Mouse (Mus musculus) kidney, embryonic 16.5 days (tissue): Measurements from ENCODE around the gene Maml3. TPM values are rescaled to one million over a fixed set of nuclear protein-coding genes. Genes with fewer than 3 reads are reported as not detected.

Experiments
- ATAC-seq: fragments of 200-750 bp; cut with Nextera tagmentation; 2 replicates; pipeline ENCODE4 v1.8.0; 2017; ENCODE audit warnings: moderate TSS enrichment; ENCODE audit not compliant: low FRiP score, low TSS enrichment
- H3K27ac ChIP-seq: fragments of 300-500 bp; sonication (generic); 2 replicates; pipeline ENCODE4 v1.5.1; 2014; ENCODE audit warnings: low read length
- H3K27me3 ChIP-seq: fragments of 300-500 bp; sonication (generic); 2 replicates; pipeline ENCODE4 v1.6.1; 2014; ENCODE audit warnings: low read length, control low read depth, mixed read lengths; ENCODE audit not compliant: insufficient read depth
- H3K36me3 ChIP-seq: fragments of 300-500 bp; sonication (generic); 2 replicates; pipeline ENCODE4 v1.6.1; 2014; ENCODE audit warnings: low read length, control low read depth, mixed read lengths; ENCODE audit not compliant: insufficient read depth
- H3K4me1 ChIP-seq: fragments of 300-500 bp; sonication (generic); 2 replicates; pipeline ENCODE4 v1.6.1; 2014; ENCODE audit warnings: low read length, control low read depth, mixed read lengths; ENCODE audit not compliant: insufficient read depth
- H3K4me2 ChIP-seq: fragments of 300-500 bp; sonication (generic); replicated peaks from 2 replicates; pipeline ENCODE4 v1.6.1; 2014; ENCODE audit warnings: low read depth, low read length
- H3K4me3 ChIP-seq: fragments of 300-500 bp; sonication (generic); 2 replicates; pipeline ENCODE4 v1.5.1; 2014; ENCODE audit warnings: mild to moderate bottlenecking, low read length
- H3K9ac ChIP-seq: fragments of 300-500 bp; sonication (generic); replicated peaks from 2 replicates; pipeline ENCODE4 v1.6.1; 2014; ENCODE audit warnings: low read length
- H3K9me3 ChIP-seq: fragments of 300-500 bp; sonication (generic); 2 replicates; pipeline ENCODE4 v1.6.1; 2016; ENCODE audit warnings: low read length, control low read depth
- WGBS: fragments of 180-500 bp; shearing (Covaris S2); extraction: QIAGEN DNeasy Blood & Tissue Kit; methylation state at CpG from one replicate; pipeline ENCODE4 v1.1.7; 2014; 5-methylcytosine and 5-hydroxymethylcytosine counted together
- polyA plus RNA-seq: library from polyadenylated mRNA; unstranded; fragments of >200 nt; fragmentation: Nextera tagmentation; extraction: Ambion mirVana; gene quantifications from 2 replicates; pipeline ENCODE4 v1.2.1, GENCODE M21; 2015

Maml3 gene
- polyA plus RNA-seq, 1 experiment from 2014 or later: 6.7 TPM

DNA sequence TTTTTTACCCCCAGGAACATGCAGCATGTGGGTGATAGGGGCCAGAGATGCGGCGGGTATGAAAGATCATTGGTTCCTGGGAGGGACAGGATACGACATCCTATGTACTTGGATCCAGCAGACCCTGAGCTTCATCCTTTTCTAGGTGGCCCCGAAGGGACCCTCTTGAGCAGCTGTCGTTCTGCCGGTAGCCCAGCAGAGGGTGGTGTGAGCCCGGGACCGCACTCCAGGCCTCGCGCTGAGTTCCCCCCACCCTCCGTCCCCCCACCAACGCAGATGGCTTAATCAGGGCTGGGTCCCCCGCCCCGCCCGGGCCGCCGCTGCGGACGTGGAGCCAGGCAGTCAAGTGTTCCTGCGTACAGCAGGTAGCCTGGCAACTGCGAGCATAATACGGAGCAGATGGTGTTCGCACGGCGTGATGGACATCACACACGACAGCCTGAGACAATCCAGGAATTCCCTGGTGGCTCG lies 403.6 kb downstream of the Maml3 start:
- Histone ChIP-seq H3K27me3 (no peaks in the 10 kb centered on the region), H3K36me3 (0 out of 2 replicates have a peak, but pooled peaks cover 3% of the 10 kb centered on the region), H3K4me3 (peak overlapping the region; percentile 47), H3K27ac (peak overlapping the region; percentile 53), H3K4me1 (peaks cover 34% of the 10 kb centered on the region), H3K9me3 (no peaks in the 10 kb centered on the region), H3K4me2 (peak overlapping the region; percentile 81), H3K9ac (peak overlapping the region; percentile 71)
- WGBS: 0% methylated on average over 24 of the region's 27 CpGs
- ATAC-seq: peak; percentile 92

DNA sequence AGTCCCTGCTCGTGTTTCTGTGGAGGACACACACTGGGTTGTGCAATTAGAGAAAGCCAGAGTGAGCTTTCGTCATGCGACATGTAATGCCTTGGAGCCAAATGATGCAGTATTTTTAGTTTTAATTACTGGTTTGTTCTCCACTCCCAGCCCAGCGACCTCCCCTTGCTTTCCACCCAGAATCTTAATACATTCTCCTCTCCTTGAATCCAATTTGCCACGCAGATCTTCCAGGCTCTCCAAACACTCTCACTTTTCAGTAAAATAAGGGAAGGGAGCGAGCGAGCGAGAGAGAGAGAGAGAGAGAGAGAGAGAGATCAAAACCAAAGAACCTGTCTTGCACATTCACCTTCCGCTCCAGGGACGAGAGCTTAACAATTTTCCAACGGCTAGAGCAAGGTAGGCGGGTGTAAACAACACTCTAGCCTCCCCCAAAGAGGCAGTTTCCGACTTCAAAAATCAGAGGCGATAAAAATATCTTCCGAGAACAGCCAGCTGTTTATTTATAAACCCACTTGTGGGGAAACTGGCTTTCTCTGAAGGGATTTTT lies 404.1 kb downstream of the Maml3 start:
- 15% methylated on average over 15 of the region's 15 CpGs for WGBS

DNA sequence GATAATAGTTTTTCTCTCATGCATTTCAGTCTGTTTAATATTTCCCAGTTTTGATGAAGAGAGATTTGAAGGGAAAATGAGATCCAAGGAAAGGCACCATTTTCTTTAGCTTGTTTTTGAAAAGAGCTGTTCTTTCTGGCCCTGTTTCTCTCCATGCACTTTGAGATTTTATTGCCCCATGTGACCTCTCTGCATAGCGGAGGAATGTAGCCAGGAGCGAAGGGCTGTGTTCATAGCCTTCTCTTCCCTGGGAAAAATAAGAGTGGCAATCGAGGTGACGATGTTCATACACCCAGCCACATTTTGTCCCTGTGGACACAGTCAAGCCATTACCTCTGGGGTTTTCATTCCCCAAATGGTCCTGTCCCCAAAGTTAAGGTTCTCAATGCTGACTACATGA lies 404.8 kb downstream of the Maml3 start:
- no peak overlapping the region for H3K4me2 ChIP-seq
- no peak overlapping the region for H3K27ac ChIP-seq
- peaks cover 34% of the 10 kb centered on the region for H3K4me1 ChIP-seq
- no peaks in the 10 kb centered on the region for H3K27me3 ChIP-seq
- 0 out of 2 replicates have a peak overlapping the region, but pooled peaks have one; percentile 71 for H3K9ac ChIP-seq
- WGBS: 38% methylated on average over 4 of the region's 4 CpGs
- no peak for ATAC-seq
- no peaks in the 10 kb centered on the region for H3K9me3 ChIP-seq
- H3K36me3 ChIP-seq: 0 out of 2 replicates have a peak, but pooled peaks cover 3% of the 10 kb centered on the region
- no peak overlapping the region for H3K4me3 ChIP-seq

More for the DNA sequence above, 404.1 kb downstream of the Maml3 start:
- Histone ChIP-seq H3K27me3 (no peaks in the 10 kb centered on the region), H3K4me2 (peak overlapping the region; percentile 81), H3K36me3 (0 out of 2 replicates have a peak, but pooled peaks cover 3% of the 10 kb centered on the region), H3K27ac (peak overlapping the region; percentile 53), H3K4me3 (peak overlapping the region; percentile 47), H3K9me3 (no peaks in the 10 kb centered on the region), H3K9ac (peak overlapping the region; percentile 71), H3K4me1 (peaks cover 34% of the 10 kb centered on the region)
- no peak for ATAC-seq

DNA sequence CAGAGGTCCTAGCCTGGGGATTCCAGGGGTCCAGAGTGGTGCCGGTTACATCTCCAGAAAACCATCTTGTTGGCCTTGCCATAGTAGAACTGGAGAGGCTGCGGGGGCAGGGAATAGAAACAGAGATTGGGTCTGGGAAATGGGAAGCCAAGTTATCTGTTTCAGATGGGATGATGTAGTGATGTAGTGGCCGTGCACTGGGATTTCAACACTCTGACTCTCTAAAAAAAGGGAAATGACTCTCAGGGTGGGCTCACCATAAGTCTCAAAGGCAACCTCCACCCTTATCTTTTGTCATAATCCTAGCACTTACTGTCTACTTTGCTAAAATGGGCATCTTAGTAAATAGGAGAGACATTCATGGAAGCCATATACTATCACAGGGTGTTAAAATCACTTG lies 406.9 kb downstream of the Maml3 start:
- 86% methylated on average over 3 of the region's 3 CpGs for WGBS
- ATAC-seq: no peak
- Histone ChIP-seq H3K9ac (no peak overlapping the region), H3K4me1 (peaks cover 28% of the 10 kb centered on the region), H3K27me3 (no peaks in the 10 kb centered on the region), H3K36me3 (0 out of 2 replicates have a peak, but pooled peaks cover 3% of the 10 kb centered on the region), H3K9me3 (no peaks in the 10 kb centered on the region), H3K4me2 (no peak overlapping the region), H3K27ac (no peak overlapping the region), H3K4me3 (no peak overlapping the region)

DNA sequence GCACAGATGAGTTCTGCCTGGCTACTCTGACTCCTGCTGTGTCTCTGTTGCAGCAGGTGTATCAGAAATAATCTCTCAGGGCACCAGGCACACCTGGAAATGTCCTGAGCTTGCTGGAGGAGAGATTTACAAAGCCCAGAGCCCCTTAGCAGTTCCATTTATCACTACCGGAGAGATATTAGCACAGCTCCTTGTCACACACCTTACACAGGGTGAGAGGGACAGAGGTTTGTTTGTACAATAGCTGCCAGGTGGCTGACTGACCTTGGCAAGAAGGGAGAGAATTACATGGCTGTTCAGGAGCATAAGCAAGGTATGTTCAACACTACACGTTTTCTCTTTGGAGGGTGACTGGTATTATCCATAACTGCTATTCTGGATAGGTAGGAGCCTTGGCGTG lies 409.2 kb downstream of the Maml3 start:
- H3K36me3 ChIP-seq: peaks cover 16% of the 10 kb centered on the region
- no peak overlapping the region for H3K9ac ChIP-seq
- no peak overlapping the region for H3K4me2 ChIP-seq
- H3K4me1 ChIP-seq: peaks cover 12% of the 10 kb centered on the region
- ATAC-seq: no peak
- 85% methylated on average over 3 of the region's 3 CpGs for WGBS
- no peak overlapping the region for H3K4me3 ChIP-seq
- peaks cover 4% of the 10 kb centered on the region; the same call in 1 of the 2 replicates for H3K9me3 ChIP-seq
- H3K27ac ChIP-seq: no peak overlapping the region
- no peaks in the 10 kb centered on the region for H3K27me3 ChIP-seq

DNA sequence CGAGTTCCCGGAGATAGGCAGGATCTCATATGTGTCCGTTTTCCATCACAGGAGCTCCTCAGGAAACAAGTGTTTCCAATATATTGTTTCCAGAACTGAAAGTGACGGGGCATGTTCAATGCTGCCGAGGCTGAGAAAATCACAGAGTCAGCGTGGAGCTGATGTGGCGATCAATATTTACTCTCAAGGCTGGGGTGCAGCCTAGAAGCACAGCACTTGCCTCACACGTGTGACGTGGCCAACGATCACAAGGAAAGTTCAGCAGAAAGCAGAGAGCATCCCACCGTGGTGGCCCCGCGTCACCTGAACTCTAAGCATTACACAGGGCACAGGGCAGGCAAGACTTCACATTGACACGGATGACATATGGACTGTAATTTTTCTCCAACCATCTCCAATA lies 410.3 kb downstream of the Maml3 start:
- ATAC-seq: no peak
- H3K36me3 ChIP-seq: peaks cover 28% of the 10 kb centered on the region
- H3K27ac ChIP-seq: no peak overlapping the region
- no peak overlapping the region for H3K4me2 ChIP-seq
- H3K9me3 ChIP-seq: peaks cover 4% of the 10 kb centered on the region; the same call in 1 of the 2 replicates
- no peak overlapping the region for H3K9ac ChIP-seq
- no peak overlapping the region for H3K4me3 ChIP-seq
- WGBS: 90% methylated on average over 14 of the region's 14 CpGs
- H3K4me1 ChIP-seq: peaks cover under 1% of the 10 kb centered on the region; the same call in 1 of the 2 replicates
- no peaks in the 10 kb centered on the region for H3K27me3 ChIP-seq

DNA sequence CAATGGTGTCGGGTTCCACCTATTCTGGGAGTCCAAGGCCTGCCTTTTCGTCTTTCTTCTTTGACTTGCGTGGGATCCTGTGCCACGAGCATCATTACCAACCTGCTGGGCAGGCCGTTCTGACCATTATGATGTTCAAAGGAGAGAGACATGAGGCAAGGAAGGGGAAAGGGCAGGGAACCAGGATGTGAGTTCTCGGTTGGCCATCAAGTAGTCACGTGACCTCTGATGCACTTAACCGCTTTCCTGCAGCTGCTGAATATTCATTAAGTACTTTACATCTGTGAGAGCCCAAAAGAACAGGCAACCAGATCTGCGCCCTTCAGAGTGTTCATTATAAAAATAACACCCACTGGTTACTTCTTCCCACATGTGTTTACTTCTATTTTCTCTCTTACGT lies 411.7 kb downstream of the Maml3 start:
- H3K4me2 ChIP-seq: no peak overlapping the region
- H3K27me3 ChIP-seq: no peaks in the 10 kb centered on the region
- no peak overlapping the region for H3K27ac ChIP-seq
- WGBS: 82% methylated on average over 10 of the region's 10 CpGs
- H3K36me3 ChIP-seq: peaks cover 40% of the 10 kb centered on the region
- H3K4me3 ChIP-seq: no peak overlapping the region
- no peaks in the 10 kb centered on the region for H3K4me1 ChIP-seq
- no peak for ATAC-seq
- H3K9ac ChIP-seq: no peak overlapping the region
- H3K9me3 ChIP-seq: peaks cover 4% of the 10 kb centered on the region; the same call in 1 of the 2 replicates

DNA sequence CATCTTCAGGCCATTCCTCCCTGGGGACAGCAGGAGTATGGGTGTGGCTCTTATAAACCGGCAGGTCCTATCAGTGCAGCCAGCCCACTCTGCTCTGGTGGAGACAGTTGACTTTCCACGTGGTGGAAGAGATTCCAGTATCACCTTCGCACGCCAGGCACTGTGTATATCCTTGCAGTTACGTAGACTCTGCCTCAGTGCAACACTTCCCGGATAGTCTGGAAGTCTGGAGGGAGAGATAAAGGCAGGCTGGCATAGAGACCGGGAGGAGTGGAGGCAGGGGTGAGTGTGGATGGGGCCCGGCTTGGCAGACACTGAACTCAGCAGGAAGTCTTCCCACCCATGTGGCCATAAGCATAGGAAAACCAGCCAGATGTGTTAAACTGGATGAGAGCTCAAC lies 416.2 kb downstream of the Maml3 start:
- 90% methylated on average over 8 of the region's 8 CpGs for WGBS
- peaks cover 39% of the 10 kb centered on the region for H3K36me3 ChIP-seq
- H3K27me3 ChIP-seq: no peaks in the 10 kb centered on the region
- H3K4me3 ChIP-seq: no peak overlapping the region
- peaks cover 4% of the 10 kb centered on the region; the same call in 1 of the 2 replicates for H3K9me3 ChIP-seq
- ATAC-seq: no peak
- no peaks in the 10 kb centered on the region for H3K4me1 ChIP-seq
- no peak overlapping the region for H3K27ac ChIP-seq
- H3K4me2 ChIP-seq: no peak overlapping the region
- no peak overlapping the region for H3K9ac ChIP-seq

DNA sequence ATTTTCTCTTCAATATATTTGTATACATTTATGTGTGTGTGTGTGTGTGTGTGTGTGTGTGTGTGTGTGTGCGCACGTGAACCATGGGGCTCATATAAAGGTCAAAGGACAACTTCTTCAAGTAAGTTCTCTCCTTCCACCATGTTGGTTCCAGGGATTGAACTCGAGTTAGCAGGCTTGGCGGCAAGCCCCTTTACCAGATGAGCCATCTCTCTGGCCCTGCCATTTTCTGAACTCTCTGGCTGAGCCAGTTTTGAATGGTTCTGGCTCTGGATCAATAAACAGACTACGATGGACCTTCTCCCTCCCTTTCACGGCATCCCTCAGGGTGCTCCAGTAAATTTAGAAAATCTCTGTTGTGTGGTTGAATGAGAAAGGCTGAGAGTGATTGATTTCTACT lies 418.1 kb downstream of the Maml3 start:
- WGBS: 87% methylated on average over 6 of the region's 6 CpGs
- ATAC-seq: no peak

DNA sequence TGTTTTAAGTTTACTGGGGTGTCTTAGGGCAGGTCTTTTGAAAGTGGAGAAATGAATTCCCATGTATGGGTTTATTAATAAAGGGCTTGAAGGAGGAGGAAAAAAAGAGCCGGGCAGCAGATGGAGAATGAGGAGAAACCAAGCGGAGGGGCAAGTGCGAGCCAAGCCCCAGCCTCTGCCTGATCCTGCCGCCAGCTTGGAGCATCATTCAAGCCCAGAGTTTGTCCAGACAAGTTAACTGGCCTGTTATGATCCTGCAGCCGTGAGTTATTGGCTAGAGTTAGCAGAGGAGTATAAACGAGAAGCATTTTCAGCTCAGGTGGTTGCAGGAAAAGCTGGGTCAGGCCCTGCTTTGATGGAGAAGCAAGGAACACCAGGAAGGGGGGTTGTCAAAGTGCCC lies 418.6 kb downstream of the Maml3 start:
- Histone ChIP-seq H3K4me3 (no peak overlapping the region), H3K4me1 (no peaks in the 10 kb centered on the region), H3K4me2 (no peak overlapping the region), H3K27me3 (no peaks in the 10 kb centered on the region), H3K9ac (no peak overlapping the region), H3K36me3 (peaks cover 30% of the 10 kb centered on the region), H3K27ac (no peak overlapping the region), H3K9me3 (no peaks in the 10 kb centered on the region)
- WGBS: 92% methylated on average over 6 of the region's 6 CpGs
- no peak for ATAC-seq

More for the DNA sequence above, 418.1 kb downstream of the Maml3 start:
- no peaks in the 10 kb centered on the region for H3K27me3 ChIP-seq
- H3K4me2 ChIP-seq: no peak overlapping the region
- no peaks in the 10 kb centered on the region for H3K9me3 ChIP-seq
- no peak overlapping the region for H3K4me3 ChIP-seq
- H3K9ac ChIP-seq: no peak overlapping the region
- no peak overlapping the region for H3K27ac ChIP-seq
- H3K36me3 ChIP-seq: peaks cover 31% of the 10 kb centered on the region
- no peaks in the 10 kb centered on the region for H3K4me1 ChIP-seq
